Mouse (Mus musculus) layer of hippocampus, adult 9-11 months (tissue): ENCODE data around the gene Zkscan8.
"Not testable (repeated sequence)": the region's sequence is repeated elsewhere in the genome, so short reads cannot be mapped to it uniquely, and the experiment has no call there.

Experiments
- DNase-seq: peaks from one replicate; pipeline ENCODE4 v3.0.0; 2022

Gene Zkscan8

GRCm38 (mm10) chr13:21530781-21531201, at the start of gene Zkscan8:
TSS of gene Zkscan8 (minus strand) at chr13:21531120.
- DNase-seq, result peak; percentile 83

- no peak for DNase-seq
Observed at GRCm38 (mm10) chr13:21559793-21560192, 28.9 kb upstream of the Zkscan8 start, which contains the start of gene Olfr1535. TSS of gene Olfr1535 (minus strand) at chr13:21559893.

- DNase-seq, result no peak
Observed at GRCm38 (mm10) chr13:21550416-21551110, 19.6 kb upstream of the Zkscan8 start.

GRCm38 (mm10) chr13:21549487-21549886, 18.6 kb upstream of the Zkscan8 start:
- no peak for DNase-seq

GRCm38 (mm10) chr13:21542708-21543107, 11.8 kb upstream of the Zkscan8 start, which contains the start of gene Olfr1366:
TSS of gene Olfr1366 (minus strand) at chr13:21542808.
- no peak for DNase-seq

GRCm38 (mm10) chr13:21530136-21530535, 784 bp downstream of the Zkscan8 start:
- DNase-seq, result no peak

- DNase-seq, result peak; percentile 75
Observed at GRCm38 (mm10) chr13:21506221-21506649, 24.7 kb downstream of the Zkscan8 start.

- no peak for DNase-seq
Observed at GRCm38 (mm10) chr13:21502296-21502695, 28.6 kb downstream of the Zkscan8 start.

- not testable (repeated sequence) for DNase-seq
Observed at GRCm38 (mm10) chr13:21501182-21501581, 29.7 kb downstream of the Zkscan8 start, which contains the start of gene Gm11273. TSS of gene Gm11273 (minus strand) at chr13:21501418.

- peak; percentile 5 for DNase-seq
Observed at GRCm38 (mm10) chr13:21495080-21495479, 35.8 kb downstream of the Zkscan8 start, which contains the start of gene AK157302. TSS of gene AK157302 (plus strand) at chr13:21495223.

- no peak for DNase-seq
Observed at GRCm38 (mm10) chr13:21492847-21493246, 38.1 kb downstream of the Zkscan8 start.

- no peak for DNase-seq
Observed at GRCm38 (mm10) chr13:21486881-21487280, 44.0 kb downstream of the Zkscan8 start.

- peak; percentile 67 for DNase-seq
Observed at GRCm38 (mm10) chr13:21478759-21479670, 51.9 kb downstream of the Zkscan8 start, which contains the start of the genes Zkscan4 and Gm10065. TSS of gene Zkscan4 (plus strand) at chr13:21478907. TSS of gene Gm10065 (minus strand) at chr13:21479441.

- DNase-seq, result no peak
Observed at GRCm38 (mm10) chr13:21472427-21472826, 58.5 kb downstream of the Zkscan8 start.

- no peak for DNase-seq
Observed at GRCm38 (mm10) chr13:21469097-21469496, 61.8 kb downstream of the Zkscan8 start.

- peak; percentile 79 for DNase-seq
Observed at GRCm38 (mm10) chr13:21468061-21469019, 62.6 kb downstream of the Zkscan8 start, which contains the start of gene Nkapl. TSS of gene Nkapl (minus strand) at chr13:21468509.

GRCm38 (mm10) chr13:21467336-21467735, 63.6 kb downstream of the Zkscan8 start:
- no peak for DNase-seq
